Mouse (Mus musculus): ENCODE measurements at regions not wholly inside any gene's neighbourhood (a gene's known extent, or its start where the extent isn't known, plus 50 kb on each side); places are given as distances from the start of the nearest gene placed in this dataset.
"Not testable (repeated sequence)": the region's sequence is repeated elsewhere in the genome, so short reads cannot be mapped to it uniquely, and the experiment has no call there.

DNA sequence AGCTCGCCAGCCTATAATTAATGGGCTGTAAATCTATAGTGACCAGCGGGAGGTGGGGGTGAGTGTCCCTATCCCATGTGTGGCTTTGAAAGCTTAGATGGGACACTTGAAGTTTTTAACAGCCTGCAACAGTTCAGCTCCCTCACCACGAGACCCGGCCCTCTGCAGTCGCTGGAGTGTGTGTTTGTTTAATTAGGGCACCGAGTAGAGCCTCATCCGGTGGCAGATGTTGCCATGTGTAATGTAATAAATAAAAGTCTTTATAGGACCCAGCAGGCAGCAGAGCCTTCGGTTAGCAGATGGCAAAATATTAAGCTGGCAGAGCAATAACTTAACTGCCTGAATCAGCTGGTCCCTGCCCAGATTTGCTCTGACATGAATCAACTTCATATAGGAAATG, 177.1 kb downstream of the Nucb2 start:
- DNase-seq, result no peak

DNA sequence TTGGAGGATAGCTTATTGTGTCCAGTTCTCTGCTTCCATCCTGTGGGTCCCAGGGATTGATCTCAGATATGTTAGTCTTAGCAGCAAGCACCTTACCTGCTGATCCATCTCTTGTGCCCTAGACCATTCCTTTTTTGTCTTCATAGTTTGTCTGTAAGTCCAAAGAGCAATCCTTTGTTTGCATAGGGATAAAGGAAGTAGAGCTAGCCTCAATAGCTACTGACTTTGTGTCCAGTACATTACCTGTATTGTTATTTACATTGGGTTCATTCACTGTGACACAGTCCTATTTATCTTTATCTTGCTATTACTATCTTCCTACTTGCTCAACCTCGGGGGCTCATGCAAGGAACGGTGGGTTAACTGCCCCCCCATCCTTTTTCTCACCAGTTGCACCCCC, 196.2 kb downstream of the Nucb2 start:
- DNase-seq, result no peak

DNA sequence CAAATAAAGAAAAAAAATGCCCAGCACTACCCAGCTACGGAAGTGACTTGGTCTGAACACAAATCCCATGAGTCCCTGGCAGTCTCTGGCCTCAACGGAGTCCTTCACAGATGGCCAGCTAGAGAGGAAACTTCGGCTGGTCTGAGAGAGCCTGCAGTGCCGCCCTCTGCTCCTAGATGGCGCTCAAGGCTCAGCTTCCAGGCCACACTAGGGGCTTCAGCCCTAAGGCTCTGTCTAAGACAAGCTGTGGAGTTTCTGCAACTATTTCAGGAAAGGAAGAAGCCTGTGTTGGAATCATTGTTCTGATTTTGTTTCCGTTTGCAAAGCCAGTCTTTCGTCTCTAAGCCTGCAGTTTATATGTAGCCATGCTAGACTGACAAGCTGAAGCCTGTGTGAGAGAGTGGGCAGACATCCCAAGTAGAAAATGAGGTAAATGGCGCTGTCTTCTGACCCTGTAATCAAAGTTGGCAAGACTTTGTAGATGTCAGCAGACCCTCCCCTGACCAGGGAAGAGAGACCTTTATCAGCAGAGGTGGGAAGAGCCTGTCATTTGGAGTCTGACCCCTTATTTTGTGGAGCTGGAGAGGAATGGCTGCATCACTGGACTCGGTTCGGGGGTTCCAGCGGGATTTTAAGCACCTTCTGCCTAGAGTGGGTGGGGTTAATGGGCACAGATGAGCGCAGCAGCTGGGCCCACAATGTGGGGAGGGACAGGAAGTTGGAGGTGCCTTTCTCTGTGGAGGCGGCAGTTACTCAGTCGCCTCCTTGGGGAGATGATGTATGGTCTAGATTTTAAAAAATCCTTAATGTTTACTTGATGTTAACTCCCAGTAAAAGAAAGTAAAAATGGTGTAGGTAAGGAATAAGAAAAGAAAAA, 197.5 kb downstream of the Nucb2 start:
- DNase-seq, result no peak

DNA sequence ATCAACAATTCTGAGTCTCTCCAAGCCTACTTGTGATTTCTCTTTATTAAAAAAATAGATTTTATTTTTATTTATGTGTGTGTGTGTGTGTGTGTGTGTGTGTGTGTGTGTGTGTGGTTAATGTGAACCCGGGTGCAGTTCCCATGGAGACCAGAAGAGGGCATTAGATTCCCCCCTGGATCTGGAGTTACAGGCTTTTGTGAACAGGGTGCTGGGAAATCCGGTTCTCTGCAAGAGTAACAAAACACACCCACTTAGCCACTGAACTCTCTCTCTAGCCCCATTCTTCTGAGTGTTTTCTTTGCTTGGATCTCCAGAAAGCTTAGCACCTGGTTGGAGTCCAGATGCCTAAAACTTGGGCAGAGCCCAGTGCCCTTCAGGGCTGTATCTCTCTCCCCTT, 198.4 kb downstream of the Nucb2 start:
- DNase-seq, result no peak

DNA sequence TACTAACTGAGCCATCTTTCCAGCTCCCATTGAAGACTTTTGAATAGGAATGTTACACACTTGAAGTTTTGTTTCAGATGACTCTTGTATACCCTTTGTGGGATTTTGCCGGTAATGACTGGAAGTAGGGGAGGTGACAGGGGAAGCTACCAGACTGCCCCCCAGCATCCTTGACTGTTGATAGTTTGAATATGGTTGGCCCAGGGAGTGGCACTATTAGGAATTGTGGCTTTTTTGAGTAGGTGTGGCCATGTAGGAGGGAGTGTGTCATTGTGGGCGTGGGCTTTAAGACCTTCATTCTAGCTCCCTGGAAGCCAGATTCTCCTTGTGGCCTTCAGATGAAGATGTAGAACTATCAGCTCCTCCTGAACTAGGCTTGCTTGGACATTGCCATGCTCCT, 207.4 kb downstream of the Nucb2 start:
- no peak for DNase-seq

DNA sequence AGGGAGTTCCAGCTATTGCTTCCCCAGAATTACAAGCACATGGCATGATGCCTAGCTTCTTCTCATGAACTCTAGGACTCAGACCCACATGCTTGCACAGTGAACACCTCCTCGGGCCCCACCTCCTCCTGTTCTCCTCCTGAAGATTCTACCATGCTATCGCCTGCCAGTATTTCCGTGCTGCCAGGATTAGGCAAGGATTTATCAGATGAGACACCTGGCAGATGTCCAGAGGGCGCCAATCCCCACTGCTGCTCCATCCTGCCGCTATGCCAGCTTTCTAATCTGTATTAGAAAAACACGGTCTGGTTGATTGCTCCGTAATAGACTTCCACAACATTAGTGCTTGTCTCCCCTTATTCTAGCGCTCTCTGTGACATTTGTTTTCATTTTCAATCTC, 209.0 kb downstream of the Nucb2 start:
- DNase-seq, result no peak

DNA sequence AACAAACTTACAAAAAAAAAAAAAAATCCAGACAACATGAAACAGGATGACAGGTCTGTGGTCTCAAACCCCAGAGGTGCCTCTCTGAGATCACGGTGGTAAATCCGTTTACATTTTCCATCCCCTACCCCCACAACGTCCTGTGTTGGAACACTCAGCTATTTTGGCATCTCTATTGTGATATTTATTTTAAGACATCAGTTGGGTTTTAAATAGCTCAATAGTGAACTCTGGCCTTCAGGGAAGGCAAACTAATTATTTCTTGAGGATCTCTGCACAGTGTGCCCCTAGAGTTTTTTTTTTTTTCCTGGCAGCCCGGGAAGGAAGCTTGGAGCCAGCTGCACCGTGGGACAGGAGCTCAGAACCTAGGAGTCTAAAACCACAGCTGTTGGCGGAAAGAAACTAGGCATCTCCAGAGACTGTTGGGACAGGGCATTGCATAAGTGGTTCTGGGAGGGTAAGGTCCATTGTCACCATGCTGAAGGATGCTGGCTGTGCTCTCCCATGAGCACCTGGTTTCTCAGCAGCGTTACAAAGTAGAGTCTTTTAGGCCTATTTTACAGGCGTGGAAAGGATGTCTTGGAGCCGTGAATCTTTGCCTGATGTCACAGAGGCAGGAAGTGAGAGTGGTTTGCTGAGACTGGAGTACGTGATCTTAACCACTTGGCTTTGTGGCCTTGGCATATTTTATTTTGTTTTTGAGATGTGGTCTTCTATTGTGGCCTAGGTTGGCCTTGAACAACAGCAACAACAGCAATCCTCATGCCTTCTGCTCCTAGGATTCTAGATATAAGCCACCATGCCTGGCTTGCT, 211.3 kb downstream of the Nucb2 start:
- no peak for DNase-seq

DNA sequence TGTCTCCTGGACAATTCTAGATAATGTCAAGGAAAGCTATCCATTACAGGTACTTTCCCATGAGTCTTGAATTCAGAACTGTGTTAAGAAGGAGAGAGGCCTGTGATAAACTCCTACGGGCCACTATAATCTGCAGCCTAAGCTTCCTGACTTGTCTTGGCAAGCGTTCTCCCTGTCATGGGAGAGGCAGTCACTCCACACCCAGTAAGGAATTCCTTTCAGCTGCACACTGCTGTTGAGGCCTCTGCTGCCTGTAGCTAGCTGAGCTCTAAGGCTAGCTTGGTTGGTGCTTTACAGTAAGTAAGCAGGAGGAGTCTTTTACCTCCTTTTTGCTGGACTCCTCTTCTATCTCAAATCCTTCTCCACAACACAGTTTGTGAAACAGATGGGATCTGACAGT, 224.2 kb downstream of the Nucb2 start:
- DNase-seq, result no peak

DNA sequence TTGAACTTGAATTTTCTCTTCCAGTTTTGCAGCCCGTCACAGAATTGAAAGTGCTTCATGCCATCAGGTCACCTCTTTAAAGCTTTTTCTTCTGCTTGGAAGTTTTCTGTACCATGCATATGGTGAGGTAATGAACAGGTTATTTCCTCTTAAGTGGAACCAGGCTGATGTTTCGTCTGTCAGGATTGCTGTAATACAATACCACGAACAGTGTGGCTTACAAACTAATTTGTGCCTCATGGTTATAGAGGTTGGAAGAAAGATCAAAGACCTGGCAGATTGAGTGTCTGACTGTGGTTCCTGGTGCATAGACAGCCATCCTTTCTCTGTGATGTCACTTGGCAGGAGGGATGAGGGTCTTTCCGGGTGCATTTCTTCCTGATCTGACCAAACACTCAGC, 225.6 kb downstream of the Nucb2 start:
- no peak for DNase-seq

DNA sequence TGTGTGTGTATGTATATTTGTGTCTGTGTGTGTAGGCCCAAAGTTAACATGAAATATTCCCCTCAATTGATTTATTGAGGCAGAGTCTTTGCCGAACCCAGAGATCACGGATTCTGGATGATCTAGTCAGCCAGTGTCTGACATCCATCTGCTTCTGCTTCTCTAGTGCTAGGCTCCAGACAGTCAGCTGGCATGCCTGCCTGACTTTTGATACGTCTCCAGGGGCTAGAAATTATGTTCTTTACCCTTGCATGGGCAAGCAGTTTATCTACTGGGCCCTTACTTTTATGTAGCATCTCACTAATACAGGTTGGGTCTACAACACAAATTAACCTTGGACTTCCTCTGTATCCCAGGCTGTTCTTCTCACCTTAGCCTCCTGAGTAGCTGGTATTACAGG, 231.5 kb downstream of the Nucb2 start:
- DNase-seq, result no peak

DNA sequence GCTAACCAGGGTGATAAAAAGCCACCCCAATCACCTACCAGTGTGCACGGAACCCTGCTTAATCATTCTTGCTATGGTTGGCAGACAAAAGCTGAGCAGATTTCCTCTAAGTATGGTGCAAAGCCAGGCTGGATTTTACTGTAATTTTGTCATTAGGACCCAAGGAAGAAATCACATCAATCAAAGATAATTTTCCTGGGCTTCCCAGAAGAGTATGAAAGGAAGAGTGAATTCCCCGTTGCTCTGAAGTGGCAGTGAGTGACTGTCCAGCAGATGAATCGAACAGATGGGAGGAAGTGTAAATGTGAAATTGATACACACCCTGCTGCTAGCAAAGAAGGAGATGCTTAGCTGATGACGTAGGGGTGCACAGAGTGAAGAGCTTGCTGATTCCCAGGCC, 232.2 kb downstream of the Nucb2 start:
- no peak for DNase-seq

DNA sequence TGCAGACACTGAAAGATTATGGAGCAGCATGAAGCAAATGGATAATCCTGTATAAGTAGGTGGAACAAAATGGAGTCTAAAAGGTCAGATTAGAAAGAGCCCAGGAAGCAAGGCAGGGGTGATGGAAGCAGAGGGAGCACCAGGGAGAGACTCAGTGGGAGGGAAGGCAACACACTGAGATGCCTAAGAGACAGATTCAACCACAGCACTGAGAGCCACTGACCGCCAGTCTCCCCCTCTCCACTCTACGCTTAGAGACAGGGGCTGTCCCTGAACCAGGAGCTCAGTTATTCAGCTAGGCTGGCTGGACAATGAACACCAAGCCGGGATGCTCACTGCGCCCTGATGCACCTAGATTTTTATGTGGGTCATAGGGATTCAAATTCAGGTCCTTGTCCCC, 233.8 kb downstream of the Nucb2 start:
- no peak for DNase-seq

DNA sequence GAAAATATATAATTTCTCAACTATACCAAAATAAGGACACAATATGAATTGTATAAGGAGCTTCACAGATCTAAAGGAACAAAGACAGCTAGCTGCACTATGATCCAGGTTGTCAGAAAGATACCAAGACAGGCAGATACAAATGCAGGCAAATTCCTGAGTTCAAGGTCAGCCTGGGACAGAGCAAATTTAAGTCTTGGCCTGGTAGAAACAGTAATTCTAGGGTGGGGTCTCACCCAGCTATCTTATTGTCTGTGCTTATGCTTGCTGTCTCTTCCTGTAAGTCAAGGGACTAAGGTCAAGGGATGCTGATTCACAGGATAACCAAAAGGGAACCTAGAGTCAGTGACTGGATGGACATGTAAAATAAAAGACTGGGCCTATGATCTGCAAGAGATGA, 250.4 kb downstream of the Nucb2 start:
- DNase-seq, result no peak

DNA sequence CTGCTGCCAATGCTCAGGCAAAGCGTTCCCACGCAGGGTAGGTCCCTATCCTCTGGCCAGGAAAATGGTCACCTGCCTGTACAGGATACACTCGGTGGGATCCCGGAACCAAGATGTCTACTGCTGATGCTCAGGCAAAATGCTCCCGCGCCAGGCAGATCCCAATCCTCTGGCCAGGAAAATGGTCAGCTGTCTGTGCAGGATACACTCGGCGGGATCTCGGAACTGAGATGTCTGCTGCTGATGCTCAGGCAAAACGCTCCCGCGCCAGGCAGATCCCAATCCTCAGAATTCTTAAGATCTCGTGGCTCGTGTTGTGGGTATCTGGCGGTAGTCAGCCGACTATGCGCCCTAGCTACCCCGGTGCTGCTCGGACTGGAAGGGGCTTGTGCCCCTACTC, 288.0 kb downstream of the Nucb2 start:
- not testable (repeated sequence) for DNase-seq

DNA sequence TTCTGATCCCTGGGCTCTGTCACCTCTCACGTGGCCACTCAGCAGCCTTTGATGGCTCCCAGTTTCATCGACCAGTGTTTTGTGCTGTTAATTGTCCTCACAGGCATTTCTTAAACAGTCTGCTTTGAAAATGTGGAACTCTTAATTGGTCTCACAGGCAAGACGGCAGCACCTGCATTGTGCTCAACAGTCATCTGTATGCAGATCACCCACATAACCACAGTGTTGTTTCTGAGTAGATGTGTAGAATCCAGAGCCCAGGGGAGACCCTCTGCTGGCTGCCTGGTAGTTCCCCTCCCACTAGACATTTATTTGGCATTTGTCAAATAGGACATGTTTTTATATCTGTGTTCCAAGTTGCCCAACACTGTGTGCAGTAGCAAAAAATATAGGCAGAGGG, 304.3 kb downstream of the Nucb2 start:
- DNase-seq, result no peak

DNA sequence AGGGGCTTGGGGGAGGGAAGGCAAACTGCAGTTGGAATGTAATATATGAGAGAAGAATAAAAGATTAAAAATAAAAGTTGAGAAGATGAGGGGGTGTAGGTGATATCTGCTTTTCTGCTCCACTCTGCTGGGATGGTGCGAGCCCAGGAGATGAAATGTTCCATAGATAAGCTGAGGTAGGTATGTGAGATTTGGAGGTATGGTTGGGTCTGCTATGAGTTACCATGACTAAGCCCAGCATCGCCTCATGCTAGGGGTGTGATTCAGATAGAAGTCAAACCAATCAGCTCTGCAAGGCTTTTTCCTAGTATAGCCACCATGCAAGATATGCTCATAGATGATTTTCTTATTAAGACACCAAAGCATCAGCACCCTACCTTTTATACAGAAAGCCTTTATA, 312.3 kb downstream of the Nucb2 start:
- no peak for DNase-seq

DNA sequence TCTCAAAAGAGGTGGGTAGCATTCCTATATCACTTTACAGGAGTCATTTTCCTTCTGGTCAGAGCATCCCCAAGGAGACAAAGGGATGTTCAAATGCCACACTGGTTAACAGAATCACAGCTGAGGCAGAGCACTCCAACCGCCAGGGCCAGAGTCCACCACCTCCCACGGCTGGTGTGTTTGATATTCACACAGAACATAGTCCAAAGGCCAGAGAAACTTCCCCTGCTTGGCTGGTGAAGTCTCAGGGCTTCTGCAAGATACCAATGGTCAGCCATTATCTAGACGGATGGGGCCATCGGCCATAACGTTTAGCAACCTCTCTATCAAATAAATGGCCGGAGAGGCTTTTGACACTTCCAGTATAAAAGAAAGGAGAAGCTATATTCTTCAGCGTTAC, 313.8 kb downstream of the Nucb2 start:
- DNase-seq, result no peak

DNA sequence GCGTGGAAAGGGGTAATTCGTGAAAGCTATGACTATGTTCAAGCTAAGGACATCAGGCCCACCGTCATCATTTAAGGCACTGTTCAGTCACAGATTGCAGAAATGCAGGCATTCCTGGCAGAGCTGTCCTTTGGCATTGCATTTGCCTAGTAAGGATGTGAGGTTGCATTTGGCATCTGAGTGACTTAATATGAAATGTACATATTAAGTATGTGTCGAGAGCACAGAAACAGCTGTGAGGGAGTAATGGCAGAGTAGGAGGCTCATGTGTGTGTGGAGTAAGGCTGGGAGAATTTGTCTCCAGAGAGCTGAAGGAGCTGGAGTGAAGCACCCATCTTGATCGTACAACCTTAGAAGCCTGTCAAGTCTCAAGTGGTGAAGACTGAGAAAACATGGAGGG, 316.4 kb downstream of the Nucb2 start:
- DNase-seq, result no peak

DNA sequence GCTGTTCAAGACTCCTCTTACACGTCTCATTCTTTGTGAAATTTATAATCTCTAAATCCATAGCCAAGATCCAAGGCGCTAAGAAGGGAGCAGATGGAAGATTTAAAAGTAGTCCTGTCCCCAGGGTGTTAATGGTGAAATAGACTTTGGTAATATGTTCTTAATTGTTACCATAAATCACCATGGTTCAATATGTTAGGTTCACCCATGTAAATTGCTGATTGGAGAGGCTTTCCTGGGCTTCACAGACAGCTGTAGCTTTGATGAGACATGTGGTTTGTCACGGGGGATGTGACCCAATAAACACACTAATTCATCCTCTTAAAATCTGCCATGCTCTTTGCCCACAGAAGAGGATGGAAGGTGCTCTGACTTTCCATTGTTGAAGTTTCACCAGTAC, 338.7 kb downstream of the Nucb2 start:
- DNase-seq, result no peak

DNA sequence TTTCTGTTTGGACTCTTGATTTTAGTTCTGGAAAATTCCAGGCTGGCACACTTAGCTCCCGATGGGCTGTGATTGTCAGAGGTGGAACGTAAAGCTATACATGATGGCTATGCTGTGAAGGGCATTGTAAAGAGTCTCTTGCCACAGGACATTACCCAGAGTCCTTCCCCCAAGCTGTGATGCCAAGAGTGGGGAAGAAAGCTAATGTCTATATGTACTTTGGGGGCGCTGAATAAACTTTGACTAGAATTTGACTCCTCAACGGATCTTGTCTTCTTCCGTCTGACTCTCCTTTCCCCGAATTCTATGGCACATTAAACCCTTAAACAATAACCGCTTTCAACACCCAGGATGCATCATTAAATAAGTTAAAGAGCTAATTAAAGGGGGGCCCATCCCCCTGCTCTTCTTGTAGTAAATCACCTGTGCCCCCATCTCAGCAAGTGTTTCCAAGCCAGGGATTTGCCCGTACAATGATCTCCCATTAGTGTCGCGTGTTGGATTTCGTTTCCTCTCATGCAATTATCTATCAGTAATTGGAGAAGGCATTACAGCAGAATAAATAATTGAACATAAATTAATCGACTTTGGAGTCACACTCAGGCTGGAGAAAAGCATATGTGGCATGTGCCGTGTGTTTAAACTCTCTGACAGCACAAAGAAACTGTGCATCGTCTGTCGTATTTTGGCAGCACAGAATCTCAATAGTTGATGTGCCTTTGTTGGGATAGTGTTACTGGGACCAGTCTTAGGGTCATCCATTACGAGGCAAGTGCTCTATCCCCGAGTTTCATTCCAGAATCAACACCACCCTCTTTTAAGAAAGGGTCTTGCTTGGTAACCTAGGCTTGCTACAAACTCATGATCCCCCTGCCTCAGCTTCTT, 343.9 kb downstream of the Nucb2 start:
- no peak for DNase-seq

DNA sequence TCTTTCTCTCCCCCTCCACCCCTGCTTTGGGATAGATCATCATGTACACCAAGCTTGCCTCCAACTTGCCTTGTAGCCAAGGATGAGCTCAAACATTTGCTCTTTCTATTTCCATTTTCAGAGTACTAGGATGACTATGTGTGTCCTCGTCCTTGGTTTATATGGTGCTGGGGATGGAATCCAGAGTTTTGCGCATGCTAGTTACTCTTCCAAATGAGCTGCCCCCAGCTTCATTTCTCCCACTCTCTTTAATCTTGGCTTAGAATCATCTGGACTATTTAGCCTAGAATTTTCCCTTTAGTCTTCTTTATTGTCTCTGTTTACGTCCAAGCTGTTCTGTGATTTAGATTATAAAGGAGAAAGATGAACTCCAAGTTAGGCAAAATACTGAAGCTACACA, 349.2 kb downstream of the Nucb2 start:
- DNase-seq, result no peak

DNA sequence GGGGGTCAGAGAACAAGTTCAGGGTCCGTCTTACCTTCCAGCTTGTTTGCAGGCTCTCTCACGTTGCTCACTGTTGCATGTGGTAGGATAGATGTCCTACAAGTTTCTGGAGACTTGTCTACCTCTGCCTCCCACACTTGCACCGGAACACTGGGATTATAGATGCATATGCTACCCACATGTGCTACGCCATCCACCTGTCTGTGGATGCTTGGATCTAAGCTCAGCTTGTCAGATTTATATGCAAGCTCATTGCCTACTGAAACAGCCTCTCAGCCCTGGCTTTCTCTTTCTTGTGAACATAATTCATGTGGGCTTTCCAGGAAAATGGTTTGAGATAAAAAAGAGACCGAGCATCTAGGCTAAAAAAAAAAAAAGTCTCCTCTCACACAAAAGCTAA, 353.0 kb downstream of the Nucb2 start:
- no peak for DNase-seq

DNA sequence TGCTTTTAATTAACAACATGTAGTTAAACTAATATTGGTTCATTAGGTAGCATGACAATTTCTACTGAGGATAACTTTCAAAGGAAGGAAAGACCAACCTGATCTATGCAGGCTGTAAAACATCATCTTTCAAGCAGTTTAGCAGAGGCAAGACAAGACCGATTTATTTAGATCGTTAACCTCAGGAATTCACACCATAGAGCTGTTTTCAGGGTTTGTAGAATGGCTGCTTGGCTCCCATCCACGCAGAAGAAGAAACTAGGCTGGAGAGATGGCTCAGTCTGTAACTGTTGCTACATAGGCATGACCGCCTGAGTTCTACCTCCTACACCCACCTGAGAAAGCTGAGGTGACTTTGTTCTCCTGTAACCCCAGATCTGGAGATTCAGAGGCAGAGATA, 353.6 kb downstream of the Nucb2 start:
- no peak for DNase-seq

Measured in cerebellum, adult 11-12 months (tissue).